Mouse (Mus musculus): ENCODE results near the gene Asdurf. TPM values are rescaled to one million over a fixed set of nuclear protein-coding genes. Genes with fewer than 3 reads are reported as not detected.

Asdurf gene
- not detected for total RNA-seq (2023)

DNA sequence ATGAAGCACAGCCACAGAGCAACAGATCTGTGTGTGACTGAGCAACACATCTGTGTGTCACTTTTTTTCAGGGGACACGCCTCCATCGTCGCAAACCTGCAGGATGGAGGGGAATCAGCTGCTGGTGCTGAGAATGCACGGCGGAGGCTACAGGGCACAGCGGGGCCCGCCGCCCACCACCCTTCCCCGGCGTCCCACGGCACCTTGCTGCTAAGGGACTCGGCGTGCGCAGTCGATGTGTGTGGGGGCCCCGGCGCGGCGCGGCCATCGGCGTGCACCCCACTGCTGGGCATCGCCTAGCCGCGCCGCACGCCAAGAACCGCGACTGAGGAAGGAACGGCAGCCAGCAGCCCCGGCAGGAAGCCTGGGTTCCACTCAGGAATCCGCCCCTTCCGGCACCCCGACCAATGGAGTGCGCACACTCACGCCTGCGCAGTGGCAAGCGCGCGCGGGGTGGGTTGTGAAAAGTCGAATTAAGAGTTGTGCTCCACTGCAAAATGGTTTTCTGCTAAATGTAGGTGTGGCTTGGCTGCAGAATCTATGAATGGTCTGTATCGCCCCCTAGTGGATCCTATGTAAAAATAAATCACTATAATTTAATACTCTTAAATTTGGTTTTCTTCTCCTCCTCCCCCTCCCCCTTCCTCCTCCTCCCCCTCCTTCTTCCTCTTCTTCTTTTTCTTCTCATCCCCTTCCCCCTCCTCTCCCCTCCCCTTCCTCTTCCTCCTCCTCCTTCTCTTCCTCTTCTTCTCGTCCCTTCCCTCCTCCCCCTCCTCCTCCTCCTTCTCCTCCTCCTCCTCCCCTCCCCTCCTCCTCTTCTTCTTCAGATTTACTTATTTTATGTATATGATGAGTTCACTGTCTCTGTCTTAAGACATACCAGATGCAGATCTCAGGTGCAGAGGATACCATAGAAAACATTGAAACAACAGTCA lies at the start of gene Asdurf, which contains the start of the genes Gm28551 and Asnsd1:
Gene Asdurf, minus strand, starts transcription at position 293 of the 935 bp plus-strand sequence.
Gene Gm28551, minus strand, starts transcription at position 341 of the 935 bp plus-strand sequence.
Gene Asnsd1, minus strand, starts transcription at position 426 of the 935 bp plus-strand sequence.

DNA sequence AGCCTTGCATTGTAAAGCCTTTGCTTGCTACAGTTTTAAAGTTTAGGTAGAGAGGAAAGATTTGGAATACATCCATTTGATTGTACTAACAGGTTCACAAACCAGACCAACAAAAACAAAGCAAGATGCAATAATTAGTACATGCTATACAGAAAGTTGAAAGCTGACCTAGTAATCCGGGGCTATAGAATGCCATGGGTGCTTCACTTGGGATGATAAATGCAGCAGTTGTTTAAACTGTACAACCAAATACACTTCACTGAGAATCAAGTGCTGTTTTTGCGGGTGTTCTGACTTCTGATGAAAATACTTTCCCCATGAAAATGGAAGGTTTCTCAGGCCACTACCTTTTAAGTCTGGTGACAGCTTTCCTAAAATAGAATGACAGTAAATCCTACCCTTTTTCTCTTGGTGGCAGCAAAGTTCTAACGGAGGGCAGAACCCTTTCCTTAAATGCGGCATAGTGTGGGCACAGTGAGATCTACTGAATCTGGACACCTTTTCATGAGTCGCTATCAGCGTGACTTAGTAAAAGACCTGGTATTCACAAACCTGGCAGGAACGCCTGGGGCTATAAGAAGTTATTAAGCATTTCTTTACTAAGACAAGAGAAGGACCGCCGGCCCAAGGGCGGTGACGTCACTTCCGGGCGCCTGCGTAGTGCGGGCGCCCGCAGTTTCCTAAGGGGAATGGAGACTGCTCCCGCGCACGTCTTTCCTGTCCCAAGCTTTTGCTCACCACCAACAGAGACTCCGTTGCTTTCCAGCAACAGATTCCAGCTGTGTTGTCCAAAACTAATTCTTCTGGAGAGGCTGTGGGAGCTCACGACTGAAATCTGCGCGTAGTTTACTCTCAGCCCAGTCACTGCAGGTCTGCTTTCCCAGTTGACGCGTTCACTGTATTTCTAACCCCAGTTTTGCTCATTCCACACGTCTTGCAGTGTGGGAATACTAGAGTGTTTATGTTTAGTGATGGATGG lies 39.1 kb downstream of the Asdurf start, which contains the start of gene Osgepl1:
Gene Osgepl1, plus strand, starts transcription at position 636 of the 979 bp plus-strand sequence.

Other genes with a start within 250 kb of the Asdurf start
- not detected for gene 1700019A02Rik, start 165.0 kb downstream of the Asdurf start, total RNA-seq (2023)
- gene Pms1, start 55.6 kb downstream of the Asdurf start, total RNA-seq (2023), result 1 to 10 TPM; 7.1 to 8.4 TPM
- 10 to 100 TPM in 1 of 2 experiments, 1 to 10 TPM in 1; 9.9 to 11.3 TPM for gene Ormdl1, start 55.5 kb downstream of the Asdurf start, total RNA-seq (2023)
- gene Gm28778, start 55.5 kb downstream of the Asdurf start, total RNA-seq (2023), result not detected
- 1 to 10 TPM; 3.3 to 5.9 TPM for gene Osgepl1, start 39.0 kb downstream of the Asdurf start, total RNA-seq (2023)
- gene Gm28551, start within 50 bp of the Asdurf start, total RNA-seq (2023), result not detected
- gene Asnsd1, start 133 bp upstream of the Asdurf start, total RNA-seq (2023), result 10 to 100 TPM; 35.2 to 37.5 TPM